Mouse (Mus musculus) heart, postnatal 10 days (tissue): ENCODE measurements around the gene Tbr1. TPM values are rescaled to one million over a fixed set of nuclear protein-coding genes. Genes with fewer than 3 reads are reported as not detected.

Source experiments
- DNase-seq, 2 experiments: peaks; one replicate each; pipeline ENCODE4 v3.0.0; 2021
- intact Hi-C: fragments of 180-260 bp; cut with DNase I; formaldehyde crosslinking; loops from one replicate; pipeline ENCODE4 v1.15.1; 2025
- microRNA-seq, 2 experiments: library from miRNA; unstranded; fragments of <30 nt; microRNA quantifications; one replicate each; pipeline ENCODE4 v1.2.0; 2022
- total RNA-seq, 2 experiments: library from RNA; stranded (reverse); gene quantifications; 2 replicates each; pipeline ENCODE4 v1.2.3; 2021

Tbr1 gene
- total RNA-seq, 2 experiments from 2014 or later = not detected

DNA sequence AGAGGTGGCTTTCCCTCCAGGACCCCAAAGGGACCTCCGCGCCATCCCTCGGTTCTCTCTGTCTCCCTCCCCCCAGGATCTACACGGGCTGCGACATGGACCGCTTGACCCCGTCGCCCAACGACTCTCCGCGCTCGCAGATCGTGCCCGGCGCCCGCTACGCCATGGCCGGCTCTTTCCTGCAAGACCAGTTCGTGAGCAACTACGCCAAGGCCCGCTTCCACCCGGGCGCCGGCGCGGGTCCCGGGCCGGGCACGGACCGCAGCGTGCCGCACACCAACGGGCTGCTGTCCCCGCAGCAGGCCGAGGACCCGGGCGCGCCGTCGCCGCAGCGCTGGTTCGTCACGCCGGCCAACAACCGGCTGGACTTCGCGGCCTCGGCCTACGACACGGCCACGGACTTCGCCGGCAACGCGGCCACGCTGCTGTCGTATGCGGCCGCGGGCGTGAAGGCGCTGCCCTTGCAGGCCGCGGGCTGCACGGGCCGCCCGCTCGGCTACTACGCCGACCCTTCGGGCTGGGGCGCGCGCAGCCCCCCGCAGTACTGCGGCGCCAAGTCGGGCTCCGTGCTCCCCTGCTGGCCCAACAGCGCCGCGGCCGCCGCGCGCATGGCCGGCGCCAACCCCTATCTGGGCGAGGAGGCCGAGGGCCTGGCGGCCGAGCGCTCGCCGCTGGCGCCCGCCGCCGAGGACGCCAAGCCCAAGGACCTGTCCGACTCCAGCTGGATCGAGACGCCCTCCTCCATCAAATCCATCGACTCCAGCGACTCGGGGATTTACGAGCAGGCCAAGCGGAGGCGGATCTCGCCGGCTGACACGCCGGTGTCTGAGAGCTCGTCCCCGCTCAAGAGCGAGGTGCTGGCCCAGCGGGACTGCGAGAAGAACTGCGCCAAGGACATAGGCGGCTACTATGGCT is 9.0 kb downstream of the Tbr1 start:
- DNase-seq = peak; percentile 58 to 71
- intact Hi-C loops = loop anchor here (5.0 to 10.0 kb wide), 3 partner anchors 99 to 643 kb away; partner anchors contain the start of gene Psmd14

DNA sequence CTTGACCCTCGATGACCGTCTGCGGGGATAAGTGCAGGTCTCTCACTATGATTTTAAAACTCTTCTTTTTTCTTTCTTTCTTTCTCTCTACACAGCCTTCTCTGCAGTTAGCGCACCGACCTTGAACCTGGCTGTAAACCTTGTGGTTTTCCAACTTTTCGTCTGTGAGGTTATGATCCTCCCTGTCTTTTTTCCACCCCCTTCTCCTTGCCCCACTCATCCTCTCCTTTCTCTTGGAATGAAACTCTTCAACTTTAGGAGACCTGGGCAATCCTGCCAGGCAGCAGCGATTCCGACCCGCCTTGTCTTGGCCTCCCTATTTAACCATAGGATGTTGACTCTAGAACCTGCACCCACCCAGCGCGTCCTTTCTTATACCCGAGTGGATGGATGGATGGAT is 9.8 kb downstream of the Tbr1 start:
- no peak for DNase-seq
- intact Hi-C loops = loop anchor here (5.0 to 10.0 kb wide), 3 partner anchors 100 to 642 kb away; partner anchors contain the start of gene Psmd14

DNA sequence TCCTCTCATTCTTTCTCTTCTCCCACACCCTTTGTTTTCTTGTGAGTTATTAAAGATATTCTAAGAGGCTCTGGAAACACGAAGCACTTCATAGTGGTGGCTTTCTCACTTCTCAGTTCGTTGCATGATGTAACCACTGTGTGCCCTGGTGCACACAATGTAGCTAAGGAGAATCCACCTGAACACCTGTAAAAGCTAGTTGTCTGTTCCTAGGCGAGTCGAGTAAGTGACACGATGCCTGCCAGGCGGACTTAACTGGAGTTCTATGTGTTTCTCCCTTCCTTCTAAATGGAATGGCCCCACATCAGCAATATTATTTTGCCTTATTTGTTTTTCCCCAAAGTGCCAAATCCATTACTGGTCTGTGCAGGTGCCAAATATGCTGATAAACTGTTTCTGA is 10.4 kb downstream of the Tbr1 start:
- DNase-seq = peak; percentile 27 to 36
- intact Hi-C loops = loop anchor here (5.0 to 10.0 kb wide), 3 partner anchors 101 to 642 kb away; partner anchors contain the start of gene Psmd14

DNA sequence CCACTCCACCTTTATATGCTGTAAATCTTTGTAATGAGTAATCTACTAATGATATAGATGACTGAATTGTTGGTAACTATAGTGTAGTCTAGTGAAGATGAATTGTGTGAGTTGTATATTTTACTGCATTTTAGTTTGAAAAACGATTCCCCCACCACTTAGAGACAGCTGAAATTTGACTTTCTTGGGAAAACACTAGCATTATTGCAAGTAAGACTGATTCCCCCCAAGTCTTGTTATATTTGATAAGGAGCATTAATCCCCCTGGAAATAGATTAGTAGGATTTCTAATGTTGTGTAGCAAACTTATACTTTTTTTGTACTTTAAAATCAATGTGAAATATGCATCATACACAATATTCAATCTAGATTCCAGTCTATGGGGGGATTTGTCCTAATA is 10.8 kb downstream of the Tbr1 start:
- intact Hi-C loops = loop anchor here (5.0 to 10.0 kb wide), 3 partner anchors 101 to 641 kb away; partner anchors contain the start of gene Psmd14
- DNase-seq = no peak

DNA sequence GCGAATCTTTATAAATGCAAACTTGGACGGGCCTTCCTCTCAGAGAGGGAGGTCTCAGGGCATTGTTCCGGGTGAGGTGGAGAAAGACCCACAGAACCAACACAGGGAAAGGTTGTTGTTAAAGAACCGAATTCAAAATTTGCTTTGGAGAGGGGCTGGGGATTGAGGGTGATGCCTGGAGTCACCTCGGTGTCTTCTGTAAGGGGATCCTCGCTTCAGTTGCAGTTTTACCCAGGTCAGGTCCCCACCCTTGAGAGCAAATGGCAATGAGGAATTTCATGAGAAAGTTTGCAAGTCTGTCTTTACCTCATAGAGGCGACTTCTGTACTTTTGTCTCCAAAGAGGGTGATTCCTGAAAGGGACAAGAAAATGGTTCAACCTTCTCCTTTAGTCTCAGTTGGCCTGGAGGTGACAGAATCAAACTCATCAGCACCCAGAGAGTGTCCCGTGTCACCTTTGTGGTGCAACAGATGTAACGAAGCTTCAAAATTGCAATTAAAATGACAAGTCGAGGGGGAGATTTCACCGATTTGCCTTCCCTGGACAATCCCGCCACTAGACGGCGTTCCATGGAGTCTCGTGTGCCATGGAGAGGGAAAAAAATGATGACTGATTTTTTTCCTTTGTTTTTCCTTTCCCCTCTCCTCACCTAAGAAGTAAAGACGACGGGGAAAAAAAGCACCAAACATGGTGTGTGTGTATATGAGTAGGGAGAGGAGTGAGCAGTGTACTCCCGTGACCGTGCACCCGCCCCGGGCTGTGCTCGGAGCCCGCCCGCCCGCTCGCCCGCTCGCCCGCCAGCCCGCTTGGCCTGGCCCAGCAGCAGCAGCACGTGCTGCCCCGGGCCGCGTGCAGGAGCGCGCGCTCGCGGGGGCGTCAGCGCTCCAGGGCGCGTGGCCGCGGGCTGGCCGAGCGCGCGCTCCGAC is 12.1 kb downstream of the Tbr1 start:
- intact Hi-C loops = loop anchor here (5.0 to 10.0 kb wide), 4 partner anchors 103 to 640 kb away; partner anchors contain the start of gene Psmd14
- peak; percentile 24 to 42 for DNase-seq

DNA sequence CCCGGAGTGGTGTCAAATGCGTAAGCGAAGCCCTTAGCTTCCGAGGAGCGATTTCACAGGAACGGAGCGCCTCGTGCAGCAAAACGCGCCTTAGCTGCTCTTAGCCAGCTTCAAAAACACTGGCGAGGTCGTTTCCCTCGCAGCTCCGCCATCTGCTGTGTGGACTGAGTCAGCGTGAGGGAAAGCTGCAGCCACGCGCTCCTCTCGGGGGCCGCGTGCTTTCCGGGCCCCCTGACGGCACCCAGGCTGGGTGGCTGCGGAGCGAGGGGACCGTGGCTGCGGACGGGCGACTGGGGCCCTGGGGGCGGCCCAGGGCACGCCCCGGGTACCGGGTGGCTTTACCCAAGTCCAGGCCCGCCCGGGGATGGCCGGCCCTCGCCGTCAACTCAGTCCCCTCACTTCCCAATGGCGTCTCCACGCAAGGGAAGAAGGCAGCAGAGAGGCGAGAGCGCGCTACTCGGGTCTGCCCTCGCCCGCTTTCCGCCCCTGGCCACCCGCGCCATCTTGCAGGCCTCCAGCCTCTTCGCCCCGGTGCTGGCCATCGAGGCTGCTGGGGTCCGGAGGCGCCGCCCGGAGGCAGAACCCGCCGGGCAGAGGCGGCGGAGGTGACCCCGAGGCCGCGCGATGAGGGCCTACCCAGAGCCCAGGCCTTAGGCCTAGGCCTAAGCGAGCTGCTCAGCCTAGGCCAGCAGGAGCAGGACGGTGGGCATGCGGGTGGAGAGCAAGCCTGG is 13.0 kb downstream of the Tbr1 start:
- intact Hi-C loops = loop anchor here (5.0 to 10.0 kb wide), 2 partner anchors 152 to 639 kb away; no protein-coding TSS in a partner anchor
- peak; percentile 18 to 28 for DNase-seq

DNA sequence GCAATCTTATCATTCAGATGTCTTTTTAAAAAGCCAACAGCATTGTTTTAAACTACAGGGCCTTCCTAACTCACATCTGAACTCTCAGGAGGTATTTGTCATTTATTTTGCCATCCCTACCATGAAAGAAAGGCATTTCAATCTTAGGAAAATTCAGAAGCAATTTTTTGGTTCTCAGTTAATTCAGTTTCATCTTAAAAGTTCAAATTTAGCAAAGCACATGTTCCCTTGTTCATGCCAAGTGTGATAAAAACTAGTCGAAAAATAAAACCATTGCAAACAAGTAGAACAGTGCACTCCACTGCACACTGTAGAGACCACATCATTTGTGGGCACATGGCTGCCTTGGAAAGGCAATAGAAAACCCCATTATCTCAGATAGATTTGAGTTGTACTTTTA is 15.5 kb downstream of the Tbr1 start:
- DNase-seq = no peak
- intact Hi-C loops = loop anchor here (5.0 to 10.0 kb wide), 2 partner anchors 149 to 637 kb away; no protein-coding TSS in a partner anchor

DNA sequence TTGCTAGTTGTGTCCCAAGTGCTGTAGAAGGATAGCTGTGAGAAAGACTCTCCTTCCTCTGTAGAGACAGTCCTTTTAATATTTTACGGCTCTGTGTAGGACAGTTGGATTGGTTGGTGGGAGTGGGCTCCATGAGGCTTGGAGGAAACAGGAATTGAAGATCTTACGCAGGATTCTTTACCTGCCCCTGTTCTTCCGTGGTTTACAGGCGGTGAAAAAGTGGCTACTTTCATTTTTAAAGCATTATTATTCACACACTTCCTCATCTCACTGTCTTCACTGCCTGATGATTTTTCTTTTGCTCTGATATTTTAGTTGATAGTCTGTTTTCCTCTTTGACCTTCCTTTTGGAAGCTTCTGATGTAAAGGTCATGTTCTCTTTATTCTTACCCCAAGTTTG is 17.5 kb downstream of the Tbr1 start:
- DNase-seq = no peak
- intact Hi-C loops = no loop called here

DNA sequence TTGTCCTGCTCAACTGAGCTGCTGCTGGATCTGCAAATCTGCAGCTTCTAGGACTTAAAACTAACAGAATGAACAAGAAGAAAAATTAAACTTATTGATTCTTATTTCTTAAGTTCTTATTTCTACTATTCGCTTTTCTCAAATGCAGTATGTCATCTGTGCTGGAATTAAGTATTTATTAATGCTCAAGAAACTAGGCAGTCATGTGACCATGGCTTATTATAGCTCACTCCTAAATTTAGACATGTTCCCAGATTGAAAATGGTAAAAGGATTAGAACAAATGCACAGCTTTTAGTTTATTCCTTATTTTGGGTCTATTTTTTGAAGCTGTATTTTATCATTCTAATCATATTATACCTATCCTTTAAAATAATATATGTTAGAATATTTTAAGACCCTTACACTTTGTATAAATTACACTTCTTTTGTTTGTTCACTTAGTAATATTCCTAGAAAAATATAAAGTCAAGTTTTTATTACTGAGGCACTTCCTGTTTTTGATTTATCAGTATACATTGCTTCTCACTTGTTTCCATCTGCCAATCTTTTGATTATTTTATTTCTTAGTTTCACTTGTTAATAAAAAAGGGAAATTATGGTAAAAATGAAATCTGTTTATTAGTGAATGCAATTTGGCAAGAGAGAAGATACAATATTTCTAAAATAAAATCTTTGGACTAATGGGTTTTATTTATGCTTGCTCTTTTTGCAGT is 20.9 kb downstream of the Tbr1 start:
- intact Hi-C loops = no loop called here
- no peak for DNase-seq

DNA sequence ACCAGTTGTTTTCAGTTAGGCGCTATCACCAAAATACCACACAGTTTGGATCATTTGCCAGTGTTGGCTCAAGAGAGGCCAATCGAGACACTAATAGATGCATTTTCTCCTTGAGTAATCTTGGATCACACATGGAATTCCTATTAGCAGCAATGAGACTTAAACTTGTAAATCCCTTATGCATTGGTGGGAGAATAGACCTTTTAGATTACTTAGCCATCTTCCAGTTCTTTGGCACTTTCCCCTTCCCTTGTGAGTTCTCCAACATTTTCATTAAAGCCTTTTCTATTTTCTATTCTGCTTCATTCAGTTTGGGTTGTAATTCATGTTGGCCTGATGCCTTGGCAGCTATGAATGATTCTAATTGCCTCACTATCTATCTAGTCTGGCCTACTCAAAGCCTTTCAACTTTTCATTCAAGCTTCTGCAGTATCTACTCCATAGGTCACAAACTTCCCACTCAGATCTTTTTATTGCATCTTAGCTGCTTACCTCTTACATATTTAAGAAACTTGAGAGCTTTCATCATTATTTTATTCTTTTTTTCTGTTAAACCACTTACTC is 34.6 kb downstream of the Tbr1 start:
- intact Hi-C loops = no loop called here

More for the DNA sequence above, 34.6 kb downstream of the Tbr1 start:
- DNase-seq = no peak

Small RNA genes lying within 50 kb of the gene (microRNA-seq; reads per million reads assigned to microRNA genes)
- gene Gm22403 = 0 reads per million in 2 experiments

Other genes with a start within 250 kb of the Tbr1 start
- gene Tank, start 224.3 kb upstream of the Tbr1 start, total RNA-seq = 10 to 100 TPM; 20.8 to 21.9 TPM
- gene Psmd14, start 91.2 kb upstream of the Tbr1 start, total RNA-seq = 10 to 100 TPM; 74.8 to 82.0 TPM
- gene Slc4a10, start 243.5 kb downstream of the Tbr1 start, total RNA-seq = not detected